Comparison of ENCODE assay signal across 13 mouse cellular contexts in the genomic region with DNA sequence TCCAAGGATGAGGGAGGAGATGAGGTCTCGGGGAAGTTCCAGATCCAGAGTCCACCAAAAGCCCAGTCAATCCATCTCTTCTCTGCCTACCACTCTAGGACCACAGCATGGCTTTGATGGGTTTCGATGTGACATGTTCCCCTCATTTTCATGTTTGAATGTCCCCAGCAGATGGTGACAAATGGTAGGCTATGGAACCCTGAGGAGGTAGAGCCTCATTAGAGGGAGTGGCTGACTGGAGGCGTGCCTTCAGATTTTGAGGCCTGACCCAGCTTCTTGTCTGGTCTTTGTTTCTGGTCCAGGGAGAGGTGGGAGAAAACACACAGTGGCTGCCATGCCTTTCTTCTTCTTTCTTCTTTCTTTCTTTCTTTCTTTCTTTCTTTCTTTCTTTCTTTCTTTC. TPM values are rescaled to one million over a fixed set of nuclear protein-coding genes. Genes with fewer than 3 reads are reported as not detected.
DNase-seq lines count a peak whose midpoint lies in the region; ATAC-seq and TF ChIP-seq lines count a peak whose summit lies in the region.
"Had no signal": no experiment of that assay in that cellular context is flagged by ENCODE, and none has a peak within 500 bp of the region (broad histone marks: within the 10 kb centered on the region; RNA-seq: fewer than 3 reads in every experiment).

No protein-coding gene starts in this region.

- WGBS in lung, postnatal 0 days = 69% methylated on average over 3 of the region's 3 CpGs

- H3K4me2 ChIP-seq in lung, postnatal 0 days (replicated peaks; ENCODE audit: low read depth, low read length) = no peak overlapping the region
- H3K4me2 ChIP-seq: liver, embryonic 13.5 days had no signal

- H3K4me3 ChIP-seq in left cerebral cortex, adult 2 months = no peak overlapping the region
- no peak overlapping the region for H3K4me3 ChIP-seq in lung, postnatal 0 days (ENCODE audit: low read depth, low read length)
- H3K4me3 ChIP-seq: liver, embryonic 13.5 days; myocyte had no signal

- no peaks in the 10 kb centered on the region for H3K27me3 ChIP-seq in lung, postnatal 0 days (replicated peaks; ENCODE audit: insufficient read depth, low read length)
- H3K27me3 ChIP-seq: liver, embryonic 13.5 days had no signal

- peak; percentile 27 for DNase-seq in CD4-positive, CD25-positive, alpha-beta regulatory T cell, adult 2 months (ENCODE audit: low read depth, low spot score)
- no peak for DNase-seq in left cerebral cortex, adult 2 months (ENCODE audit: extremely low spot score in 1 of 2, low spot score in 2 of 2)
- no peak for DNase-seq in left cerebral cortex, postnatal 25 days (ENCODE audit: low spot score in 2 of 2)
- peak; percentile 74 for DNase-seq in lung, postnatal 0 days (ENCODE audit: low spot score)
- no peak for DNase-seq in frontal cortex, postnatal 25 days (ENCODE audit: low spot score in 2 of 2)
- no peak for DNase-seq in cerebellum, adult 18-20 months
- DNase-seq: cerebellum, postnatal 25 days; gastrocnemius, postnatal 14 days; liver, embryonic 13.5 days had no signal

- H3K27ac ChIP-seq in left cerebral cortex, adult 2 months = no peak overlapping the region
- H3K27ac ChIP-seq in lung, postnatal 0 days (ENCODE audit: low read length) = no peak overlapping the region
- H3K27ac ChIP-seq: liver, embryonic 13.5 days had no signal

- intact Hi-C loops in left cerebral cortex, adult 2 months (cut with DNase I) = loop anchor here (2.0 kb wide), 1 partner anchor 48 kb away; a partner anchor contains a TSS
- intact Hi-C loops in left cerebral cortex, postnatal 25 days (cut with DNase I) = no loop called here

- H3K36me3 ChIP-seq in lung, postnatal 0 days (ENCODE audit: insufficient read depth, low read length) = no peaks in the 10 kb centered on the region
- H3K36me3 ChIP-seq: liver, embryonic 13.5 days had no signal

- ATAC-seq in CD4-positive, CD25-positive, alpha-beta regulatory T cell, adult 4 months = no peak
- ATAC-seq in erythroid progenitor cell, adult 5-6 weeks (replicated peaks; ENCODE audit: low FRiP score, poor library complexity, severe bottlenecking) = 0 out of 2 replicates have a peak, but pooled peaks have one; percentile 14
- ATAC-seq in lung, postnatal 0 days = peak; percentile 57; the same call in 1 of the 2 replicates
- ATAC-seq: intestine, embryonic 16.5 days had no signal

- no peaks in the 10 kb centered on the region for H3K4me1 ChIP-seq in lung, postnatal 0 days (ENCODE audit: insufficient read depth, low read depth, low read length)
- H3K4me1 ChIP-seq: liver, embryonic 13.5 days had no signal

- TF ChIP-seq EP300 in lung, postnatal 0 days (IDR thresholded peaks at IDR 0.05) = no peak

- peak; percentile 14; the same call in 1 of the 2 replicates for TF ChIP-seq CTCF in left cerebral cortex, adult 2 months (IDR thresholded peaks at IDR 0.05)
- peak; percentile 63 for TF ChIP-seq CTCF in lung, postnatal 0 days (IDR thresholded peaks at IDR 0.05)

- no peak overlapping the region for H3K9ac ChIP-seq in lung, postnatal 0 days (replicated peaks; ENCODE audit: low read depth)
- H3K9ac ChIP-seq: liver, embryonic 13.5 days had no signal

- H3K9me3 ChIP-seq in lung, postnatal 0 days (ENCODE audit: low read length) = no peaks in the 10 kb centered on the region
- H3K9me3 ChIP-seq: liver, embryonic 13.5 days had no signal

RNA-seq across cellular contexts. Expression of a gene that starts 44.6 kb away (rescaled TPM):
- polyA plus RNA-seq in CD4-positive, CD25-positive, alpha-beta regulatory T cell, adult 4 months (2017; shearing (Covaris generic)) = 1 to 10 TPM; 1.2 to 2.4 TPM
- total RNA-seq in left cerebral cortex, adult 2 months (2021) = 1 to 10 TPM in 1 of 2 experiments, under 1 TPM in 1; 0.18 to 1.3 TPM
- total RNA-seq in left cerebral cortex, postnatal 25 days (2021) = 1 to 10 TPM in 1 of 2 experiments, not detected in 1; 1.0 TPM
- 0.72 and 5.4 TPM in 2 replicates for total RNA-seq in erythroid progenitor cell, adult 5-6 weeks (2015; ENCODE audit: low replicate concordance)
- 4.6 and 6.9 TPM in 2 replicates for total RNA-seq in erythroid progenitor cell, adult 5-6 weeks (2017; ENCODE audit: low replicate concordance)
- 0.15 and 0.35 TPM in 2 replicates for polyA plus RNA-seq in lung, postnatal 0 days (2015; fragmentation: Nextera tagmentation; extraction: Ambion mirVana)

RNA-seq across cellular contexts. Expression of a gene that starts 47.3 kb away (rescaled TPM):
- polyA plus RNA-seq in CD4-positive, CD25-positive, alpha-beta regulatory T cell, adult 4 months (2017; shearing (Covaris generic)) = under 1 TPM; 0.34 to 0.78 TPM
- total RNA-seq in left cerebral cortex, adult 2 months (2021) = 10 to 100 TPM; 12.0 to 13.4 TPM
- 10 to 100 TPM; 14.4 to 15.2 TPM for total RNA-seq in left cerebral cortex, postnatal 25 days (2021)
- 1.4 and 1.7 TPM in 2 replicates for total RNA-seq in erythroid progenitor cell, adult 5-6 weeks (2015; ENCODE audit: low replicate concordance)
- 0.64 and 0.91 TPM in 2 replicates for total RNA-seq in erythroid progenitor cell, adult 5-6 weeks (2017; ENCODE audit: low replicate concordance)
- 98.3 and 105 TPM in 2 replicates for polyA plus RNA-seq in lung, postnatal 0 days (2015; fragmentation: Nextera tagmentation; extraction: Ambion mirVana)

RNA-seq across cellular contexts. Expression of a gene that starts 48.7 kb away (rescaled TPM):
- polyA plus RNA-seq in CD4-positive, CD25-positive, alpha-beta regulatory T cell, adult 4 months (2017; shearing (Covaris generic)) = not detected
- not detected for total RNA-seq in left cerebral cortex, adult 2 months (2021)
- not detected for total RNA-seq in left cerebral cortex, postnatal 25 days (2021)
- not detected in 2 replicates for total RNA-seq in erythroid progenitor cell, adult 5-6 weeks (2015; ENCODE audit: low replicate concordance)
- not detected in 2 replicates for total RNA-seq in erythroid progenitor cell, adult 5-6 weeks (2017; ENCODE audit: low replicate concordance)
- not detected in 2 replicates for polyA plus RNA-seq in lung, postnatal 0 days (2015; fragmentation: Nextera tagmentation; extraction: Ambion mirVana)
- total RNA-seq: gastrocnemius, postnatal 14 days had no signal
- polyA plus RNA-seq: intestine, embryonic 16.5 days; liver, embryonic 13.5 days; myocyte had no signal

Comparison
In these comparisons a context has a peak if more than half of its experiments do, and no peak if none do; other contexts are left out.
1. DNase-seq: peak in CD4-positive, CD25-positive, alpha-beta regulatory T cell, adult 2 months (single experiment) and lung, postnatal 0 days (single experiment); none in left cerebral cortex, adult 2 months (0 of 2), left cerebral cortex, postnatal 25 days (0 of 2), frontal cortex, postnatal 25 days (0 of 2) and cerebellum, adult 18-20 months (0 of 2).
2. RNA of a gene that starts 47.3 kb away (total RNA-seq): 14.4 to 15.2 TPM in left cerebral cortex, postnatal 25 days and 12.0 to 13.4 TPM in left cerebral cortex, adult 2 months; 0.64 to 1.7 TPM in erythroid progenitor cell, adult 5-6 weeks; every median in the first group is over 4 times any median in the second.